Mouse (Mus musculus) thymus, adult 2 months (tissue): ENCODE measurements around the gene Olfr311.
"Not testable (repeated sequence)": the region's sequence is repeated elsewhere in the genome, so short reads cannot be mapped to it uniquely, and the experiment has no call there.

Experiments used
- CTCF ChIP-seq: fragments of 200-500 bp; IDR thresholded peaks from 2 replicates; pipeline ENCODE4 v1.5.1; 2012; ENCODE audit warnings: mild to moderate bottlenecking, control low read depth, low read length, moderate library complexity, borderline replicate concordance; ENCODE audit not compliant: control insufficient read depth, poor library complexity, insufficient read depth; ENCODE audit errors: extremely low read depth
- POLR2A ChIP-seq: fragments of 200-500 bp; IDR thresholded peaks from 2 replicates; pipeline ENCODE4 v1.6.1; 2012; ENCODE audit warnings: mild to moderate bottlenecking, low read length, control low read depth, moderate library complexity; ENCODE audit not compliant: control insufficient read depth, poor library complexity, insufficient read depth; ENCODE audit errors: extremely low read depth

DNA sequence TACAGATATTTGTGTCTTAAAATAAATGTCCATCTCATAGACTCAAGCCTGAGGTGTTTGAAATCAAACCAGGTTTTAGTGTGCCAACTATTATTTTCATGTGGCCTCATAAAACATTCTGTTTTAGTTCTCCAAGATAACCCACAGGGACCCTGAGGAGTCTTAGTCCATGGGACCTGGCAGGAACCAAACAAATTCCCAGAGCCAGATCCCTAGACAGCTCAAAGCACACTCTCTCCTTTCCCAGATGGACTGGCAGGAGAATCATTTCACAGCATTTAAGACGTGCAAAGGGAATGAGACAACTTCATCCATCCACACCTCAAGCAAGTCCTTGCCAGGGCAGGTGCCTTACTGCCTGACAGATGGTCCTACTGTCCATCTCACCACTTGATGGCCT is 24.4 kb upstream of the Olfr311 start, which contains the start of gene Olfr313:
- TF ChIP-seq CTCF, POLR2A: not testable (repeated sequence)
